Mouse (Mus musculus): ENCODE measurements around the gene Psmb9. TPM values are rescaled to one million over a fixed set of nuclear protein-coding genes. Genes with fewer than 3 reads are reported as not detected.
"Not testable (repeated sequence)": the region's sequence is repeated elsewhere in the genome, so short reads cannot be mapped to it uniquely, and the experiment has no call there.

The Psmb9 gene
- total RNA-seq, 2 experiments from 2014 or later: 141 to 147 TPM

DNA sequence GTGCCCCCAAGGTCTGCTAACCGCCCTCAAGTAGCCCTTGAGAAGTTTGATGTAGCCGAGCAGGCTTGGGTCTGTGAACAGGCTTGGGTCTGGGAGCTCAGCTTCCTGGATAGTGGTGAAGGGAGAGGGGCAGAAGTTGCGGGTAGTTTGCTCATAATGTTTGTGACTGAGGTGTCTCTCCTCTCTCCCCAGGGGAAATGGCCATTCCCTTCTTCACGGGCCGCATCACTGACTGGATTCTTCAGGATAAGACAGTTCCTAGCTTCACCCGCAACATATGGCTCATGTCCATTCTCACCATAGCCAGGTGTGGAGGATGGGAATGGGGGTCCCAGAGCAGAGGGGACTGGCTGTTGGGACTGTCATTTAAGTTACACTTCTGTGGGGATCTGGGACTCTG is 1.4 kb upstream of the Psmb9 start:
- no peak for ATAC-seq (replicated peaks; ENCODE audit: poor library complexity, severe bottlenecking)

- ATAC-seq (replicated peaks; ENCODE audit: poor library complexity, severe bottlenecking): no peak
Observed at GRCm38 (mm10) chr17:34188010-34188409, 446 bp upstream of the Psmb9 start.

DNA sequence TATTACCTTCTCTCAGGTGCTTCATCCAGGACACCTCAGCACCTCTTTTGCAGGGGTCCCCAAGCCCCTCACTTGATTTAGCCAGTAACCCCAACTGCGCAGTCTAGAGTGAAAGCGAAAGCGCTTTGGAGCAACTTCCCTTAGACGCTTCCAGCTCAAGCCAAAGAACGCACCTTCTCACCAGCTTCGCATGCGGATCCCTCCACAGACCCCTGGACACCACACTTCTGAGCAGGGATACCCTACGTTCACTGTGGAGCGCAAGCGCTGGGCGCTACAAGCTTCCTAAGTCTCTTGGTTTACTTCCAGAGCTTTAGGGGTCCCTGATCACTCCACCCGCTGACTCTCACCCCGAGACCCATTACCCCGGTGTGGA is 691 bp downstream of the Psmb9 start:
- ATAC-seq (replicated peaks; ENCODE audit: poor library complexity, severe bottlenecking): peak; percentile 32

DNA sequence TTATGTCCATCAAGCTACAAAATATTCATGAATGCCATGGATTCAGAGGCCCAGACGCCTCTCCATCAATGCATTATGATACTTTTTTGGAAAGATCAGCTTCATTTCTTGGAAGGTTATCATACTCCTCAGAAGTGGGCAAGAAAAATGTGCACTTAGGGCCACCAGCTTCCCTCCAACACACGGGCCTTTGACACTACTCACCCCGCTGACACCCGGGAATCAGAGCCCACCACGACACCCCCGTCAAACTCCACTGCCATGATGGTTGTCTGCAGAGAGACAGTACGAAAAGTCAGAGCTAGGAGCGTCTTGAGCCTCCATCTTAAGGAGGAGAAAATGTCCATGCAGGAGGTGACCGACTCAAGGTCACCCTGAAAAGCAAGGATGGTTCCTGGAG is 2.0 kb downstream of the Psmb9 start:
- no peak for ATAC-seq (replicated peaks; ENCODE audit: poor library complexity, severe bottlenecking)

DNA sequence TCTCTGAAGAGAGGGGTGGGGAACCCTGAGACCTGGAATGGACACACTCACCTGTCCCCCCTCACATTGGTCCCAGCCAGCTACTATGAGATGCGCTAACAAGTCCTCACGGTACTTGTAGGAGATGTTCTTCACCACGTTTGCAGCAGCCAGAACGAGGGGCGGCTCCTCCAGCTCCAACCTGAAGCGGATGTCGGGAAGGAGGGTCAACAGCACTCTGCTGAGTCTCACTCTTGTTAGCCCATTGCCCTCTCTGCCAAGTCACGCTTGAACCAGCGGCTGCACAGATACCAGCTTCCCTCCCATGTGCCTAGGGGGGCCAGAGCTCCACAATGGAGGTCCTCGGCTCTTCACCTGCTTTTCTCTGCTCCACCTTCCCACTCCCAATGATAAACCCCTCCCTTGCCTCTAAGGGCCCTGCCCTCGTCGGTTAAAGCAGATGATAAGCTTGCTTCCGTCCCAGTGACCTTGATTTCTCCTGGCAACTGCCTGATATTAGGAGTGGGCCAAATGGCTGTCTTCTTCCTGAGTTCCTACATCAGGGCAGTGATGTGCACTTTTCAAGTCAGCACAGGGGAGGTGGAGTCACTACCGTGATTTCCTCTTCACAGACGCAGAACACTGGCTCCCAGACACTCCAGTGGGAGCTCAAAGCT is 3.9 kb downstream of the Psmb9 start:
- no peak for ATAC-seq (replicated peaks; ENCODE audit: poor library complexity, severe bottlenecking)

DNA sequence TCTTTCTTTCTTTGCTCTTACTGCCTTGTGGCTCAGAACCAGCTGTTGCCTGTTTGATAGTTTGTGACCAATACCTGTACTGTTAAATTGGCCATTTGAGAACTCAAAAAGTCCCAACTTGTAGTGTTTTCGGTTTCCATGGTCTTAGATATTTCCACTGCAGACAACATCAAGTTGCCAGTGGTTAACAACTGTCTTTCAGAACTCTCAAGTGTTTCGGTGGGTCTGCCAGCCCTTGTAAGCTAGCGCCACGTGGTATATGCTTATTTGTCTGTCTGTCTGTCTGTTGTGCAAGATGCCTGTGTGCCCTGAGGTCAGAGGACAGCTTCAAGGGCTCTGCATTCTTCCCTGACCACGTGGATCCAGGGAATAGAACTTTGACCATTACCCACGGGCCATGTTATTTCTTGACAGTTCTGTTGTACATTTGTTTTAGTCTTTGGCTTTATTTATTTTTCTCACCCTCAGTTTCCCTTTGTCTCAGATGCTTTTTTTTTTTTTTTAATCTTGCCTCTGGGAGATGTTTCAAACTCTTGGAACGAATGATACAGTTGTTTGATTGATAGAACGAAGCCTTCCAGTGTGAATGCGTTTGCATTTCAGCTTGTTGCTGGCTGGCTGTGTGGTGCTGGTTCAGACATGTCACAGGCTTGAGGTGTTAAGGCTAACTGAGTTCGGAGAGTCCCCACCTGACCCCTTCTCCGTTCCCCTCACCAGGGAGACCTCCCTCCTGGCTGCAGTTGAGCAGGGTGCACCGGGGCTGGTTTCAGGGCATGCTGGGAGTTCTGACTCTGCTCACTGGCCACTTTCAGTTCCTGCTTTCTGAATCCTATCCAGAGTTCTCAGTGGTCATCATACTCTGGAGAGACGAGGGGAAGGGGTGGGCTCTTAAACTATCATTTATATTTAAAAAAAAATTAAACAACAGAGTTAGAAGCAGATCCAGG is 7.4 kb downstream of the Psmb9 start:
- peak; percentile 87 for ATAC-seq (replicated peaks; ENCODE audit: poor library complexity, severe bottlenecking)

DNA sequence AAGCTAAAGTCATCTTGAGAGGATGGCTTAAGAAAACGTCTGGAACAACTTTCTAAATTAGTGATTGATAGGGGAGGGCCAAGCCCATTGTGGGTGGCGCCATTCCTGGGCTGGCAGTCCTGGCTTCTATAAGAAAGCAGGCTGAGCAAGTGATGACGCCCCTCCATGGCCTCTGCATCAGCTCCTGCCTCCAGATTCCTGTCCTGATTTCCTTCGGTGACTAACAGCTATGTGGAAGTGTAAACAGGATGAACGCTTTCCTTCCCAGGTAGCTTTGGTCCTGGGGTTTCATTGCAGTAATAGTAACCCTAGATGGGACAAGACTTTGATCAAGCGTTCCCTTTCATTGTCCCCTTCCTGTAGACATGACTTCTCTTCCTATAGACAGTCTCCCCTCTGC is 8.5 kb downstream of the Psmb9 start:
- ATAC-seq (replicated peaks; ENCODE audit: poor library complexity, severe bottlenecking): no peak

- no peak for ATAC-seq (replicated peaks; ENCODE audit: poor library complexity, severe bottlenecking)
Observed at GRCm38 (mm10) chr17:34177179-34177578, 10.4 kb downstream of the Psmb9 start.

GRCm38 (mm10) chr17:34174075-34174474 is 13.5 kb downstream of the Psmb9 start:
- ATAC-seq (replicated peaks; ENCODE audit: poor library complexity, severe bottlenecking): peak; percentile 56

- ATAC-seq (replicated peaks; ENCODE audit: poor library complexity, severe bottlenecking): no peak
Observed at GRCm38 (mm10) chr17:34172528-34172927, 15.0 kb downstream of the Psmb9 start.

- peak; percentile 74 for ATAC-seq (replicated peaks; ENCODE audit: poor library complexity, severe bottlenecking)
Observed at GRCm38 (mm10) chr17:34170877-34171498, 16.6 kb downstream of the Psmb9 start.

GRCm38 (mm10) chr17:34170487-34170876 is 17.1 kb downstream of the Psmb9 start:
- no peak for ATAC-seq (replicated peaks; ENCODE audit: poor library complexity, severe bottlenecking)

DNA sequence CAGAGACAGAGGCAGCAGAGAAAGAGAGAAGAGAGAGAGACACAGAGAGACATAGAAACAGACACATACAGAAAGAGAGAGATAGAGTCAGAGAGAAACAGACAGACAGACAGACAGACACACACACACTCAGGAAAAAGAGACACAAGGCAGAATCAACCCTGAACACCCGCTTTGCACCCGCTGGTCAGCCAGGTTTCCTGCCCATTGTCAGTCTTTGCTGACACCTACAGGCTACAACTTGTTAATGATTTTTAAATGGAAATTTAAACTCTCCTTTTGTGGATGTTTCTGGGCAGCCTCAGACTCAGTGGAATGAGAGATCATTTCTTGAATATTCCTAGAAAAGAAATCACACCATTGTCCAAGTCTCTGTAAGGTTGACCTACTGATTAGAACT is 18.3 kb downstream of the Psmb9 start:
- ATAC-seq (replicated peaks; ENCODE audit: poor library complexity, severe bottlenecking): peak; percentile 33

DNA sequence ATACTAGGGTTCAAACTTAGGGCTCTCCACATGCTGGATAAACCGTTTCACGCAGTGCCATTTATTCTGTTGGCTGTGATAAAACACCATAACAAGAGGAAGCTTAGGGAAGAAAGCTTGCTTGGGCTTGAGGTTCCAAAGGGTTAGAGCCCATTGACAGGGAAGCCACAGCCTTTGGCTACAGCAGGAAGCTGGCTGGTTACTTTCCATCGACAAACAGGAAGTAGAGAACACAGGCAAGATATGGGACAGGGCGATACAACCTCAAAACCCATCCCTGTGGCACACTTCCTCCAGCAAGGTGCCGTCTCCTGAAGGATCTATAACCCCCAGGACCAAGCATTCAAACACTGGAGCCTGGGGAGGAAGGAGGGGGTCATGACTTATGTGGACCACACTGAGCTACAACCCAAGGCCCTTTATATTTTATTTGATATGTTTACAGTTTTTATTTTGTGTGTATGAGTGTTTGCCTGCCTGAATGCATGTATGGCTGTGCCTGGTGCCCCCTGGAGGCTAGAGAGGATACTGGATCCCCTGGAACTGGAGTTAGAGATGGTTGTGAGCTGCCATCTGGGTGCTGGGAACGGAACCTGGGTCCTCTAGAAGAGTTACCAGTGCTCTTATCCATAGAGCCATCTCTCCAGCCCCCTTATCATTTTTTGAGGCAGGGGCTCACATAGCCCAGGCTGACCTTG is 22.4 kb downstream of the Psmb9 start:
- peak; percentile 79 for ATAC-seq (replicated peaks; ENCODE audit: poor library complexity, severe bottlenecking)

GRCm38 (mm10) chr17:34164202-34164895 is 23.2 kb downstream of the Psmb9 start:
- peak; percentile 20; the same call in 1 of the 2 replicates for ATAC-seq (replicated peaks; ENCODE audit: poor library complexity, severe bottlenecking)

- ATAC-seq (replicated peaks; ENCODE audit: poor library complexity, severe bottlenecking): no peak
Observed at GRCm38 (mm10) chr17:34155534-34155933, 32.0 kb downstream of the Psmb9 start.

- ATAC-seq (replicated peaks; ENCODE audit: poor library complexity, severe bottlenecking): peak; percentile 83
Observed at GRCm38 (mm10) chr17:34152923-34153322, 34.6 kb downstream of the Psmb9 start, which contains the start of gene H2-DMb1. Gene H2-DMb1, plus strand, starts transcription at chr17:34153072.

DNA sequence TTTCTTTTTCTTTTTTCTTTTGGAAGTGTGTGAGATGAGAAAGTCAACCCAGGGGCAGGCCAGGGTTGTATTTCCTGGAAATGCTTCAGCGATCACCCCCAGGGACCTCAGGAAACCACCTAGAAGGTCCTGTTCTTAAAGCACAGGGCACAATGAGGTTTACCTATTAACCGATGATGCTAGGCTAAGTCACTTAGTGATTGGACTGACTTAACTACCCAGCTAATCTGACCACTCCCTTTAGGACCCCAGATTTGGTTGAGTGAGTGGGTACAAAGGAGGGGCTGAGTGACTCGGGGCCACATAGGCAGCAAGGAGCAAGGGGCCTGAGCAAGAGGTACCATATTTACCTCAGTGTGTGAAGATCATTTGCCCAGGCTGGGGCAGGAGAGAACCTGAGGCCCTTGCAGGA is 42.6 kb downstream of the Psmb9 start:
- no peak for ATAC-seq (replicated peaks; ENCODE audit: poor library complexity, severe bottlenecking)

- ATAC-seq (replicated peaks; ENCODE audit: poor library complexity, severe bottlenecking): not testable (repeated sequence)
Observed at GRCm38 (mm10) chr17:34144221-34144620, 43.3 kb downstream of the Psmb9 start.

GRCm38 (mm10) chr17:34143461-34143860 is 44.1 kb downstream of the Psmb9 start:
- peak; percentile 25 for ATAC-seq (replicated peaks; ENCODE audit: poor library complexity, severe bottlenecking)

Data from granulocyte monocyte progenitor cell, adult 5-6 weeks (primary cell).